Mouse (Mus musculus) heart, adult 2 months (tissue): Measurements from ENCODE around the gene Atp6v1a.
A peak's percentile ranks its signal among the peaks of the same experiment; 100 is the strongest.

ENCODE experiments used
- CTCF ChIP-seq: fragments of 200-600 bp; IDR thresholded peaks from 2 replicates; pipeline ENCODE4 v1.8.1; 2022; ENCODE audit warnings: antibody characterized with exemption, mild to moderate bottlenecking, moderate library complexity
- POLR2A ChIP-seq: fragments of 200-500 bp; IDR thresholded peaks from 2 replicates; pipeline ENCODE4 v1.6.1; 2011; ENCODE audit warnings: mild to moderate bottlenecking, low read depth, low read length, control low read depth; ENCODE audit not compliant: insufficient read depth

DNA sequence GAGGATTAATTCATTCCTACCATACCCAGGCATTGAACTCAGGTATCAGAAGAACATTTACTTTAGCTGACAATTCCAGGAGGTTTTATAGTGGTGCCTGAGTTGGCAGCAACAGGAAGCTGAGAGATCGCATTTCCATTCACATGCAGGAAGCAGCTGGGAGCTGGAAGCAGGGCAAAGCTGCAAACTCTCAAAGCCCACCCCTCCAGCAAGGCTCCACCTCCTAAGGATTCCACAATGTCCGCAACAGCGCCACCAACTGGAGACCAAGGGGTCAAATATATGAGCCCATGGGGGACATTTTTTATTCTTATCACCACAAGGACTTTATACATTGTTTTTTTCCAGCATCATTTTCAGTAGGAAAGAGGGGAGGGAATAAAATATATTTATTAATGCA is 49.3 kb upstream of the Atp6v1a start:
- TF ChIP-seq CTCF, result 0 out of 2 replicates have a peak, but pooled peaks have one; percentile 8
- TF ChIP-seq POLR2A, result no peak
